Mouse (Mus musculus): ENCODE data around the gene Gm11938.
"Not testable (repeated sequence)": the region's sequence is repeated elsewhere in the genome, so short reads cannot be mapped to it uniquely, and the experiment has no call there.

Gene Gm11938

GRCm38 (mm10) chr11:99603208-99603607 lies at the start of gene Gm11938:
TSS of gene Gm11938 (minus strand) at chr11:99603308.
- DNase-seq (ENCODE audit: low read depth) = not testable (repeated sequence)

- DNase-seq (ENCODE audit: low read depth) = no peak
Measured at GRCm38 (mm10) chr11:99650136-99650535, 47.0 kb upstream of the Gm11938 start, which contains the start of gene Gm11555. TSS of gene Gm11555 (minus strand) at chr11:99650236.

- DNase-seq (ENCODE audit: low read depth) = no peak
Measured at GRCm38 (mm10) chr11:99646444-99646843, 43.3 kb upstream of the Gm11938 start.

- DNase-seq (ENCODE audit: low read depth) = no peak
Measured at GRCm38 (mm10) chr11:99644351-99644750, 41.2 kb upstream of the Gm11938 start.

- DNase-seq (ENCODE audit: low read depth) = not testable (repeated sequence)
Measured at GRCm38 (mm10) chr11:99643635-99644139, 40.6 kb upstream of the Gm11938 start, which contains the start of gene Krtap4-7. TSS of gene Krtap4-7 (minus strand) at chr11:99644089.

- no peak for DNase-seq (ENCODE audit: low read depth)
Measured at GRCm38 (mm10) chr11:99640926-99641325, 37.8 kb upstream of the Gm11938 start.

GRCm38 (mm10) chr11:99637086-99637485 lies 34.0 kb upstream of the Gm11938 start:
- no peak for DNase-seq (ENCODE audit: low read depth)

GRCm38 (mm10) chr11:99634653-99635134 lies 31.6 kb upstream of the Gm11938 start, which contains the start of gene Krtap4-2:
TSS of gene Krtap4-2 (minus strand) at chr11:99635084.
- no peak for DNase-seq (ENCODE audit: low read depth)

GRCm38 (mm10) chr11:99633293-99633692 lies 30.2 kb upstream of the Gm11938 start:
- no peak for DNase-seq (ENCODE audit: low read depth)

- no peak for DNase-seq (ENCODE audit: low read depth)
Measured at GRCm38 (mm10) chr11:99630890-99631289, 27.8 kb upstream of the Gm11938 start.

GRCm38 (mm10) chr11:99628138-99628537 lies 25.0 kb upstream of the Gm11938 start, which contains the start of gene Krtap4-1:
TSS of gene Krtap4-1 (minus strand) at chr11:99628238.
- no peak for DNase-seq (ENCODE audit: low read depth)

- DNase-seq (ENCODE audit: low read depth) = no peak
Measured at GRCm38 (mm10) chr11:99620335-99620734, 17.2 kb upstream of the Gm11938 start, which contains the start of gene Gm11562. TSS of gene Gm11562 (minus strand) at chr11:99620435.

- DNase-seq (ENCODE audit: low read depth) = no peak
Measured at GRCm38 (mm10) chr11:99614796-99615363, 11.8 kb upstream of the Gm11938 start, which contains the start of gene Krtap2-4. TSS of gene Krtap2-4 (minus strand) at chr11:99614846.

- DNase-seq (ENCODE audit: low read depth) = not testable (repeated sequence)
Measured at GRCm38 (mm10) chr11:99610089-99610488, 7.0 kb upstream of the Gm11938 start, which contains the start of gene Gm11937. TSS of gene Gm11937 (minus strand) at chr11:99610189.

- DNase-seq (ENCODE audit: low read depth) = no peak
Measured at GRCm38 (mm10) chr11:99609126-99609525, 6.0 kb upstream of the Gm11938 start.

GRCm38 (mm10) chr11:99597742-99598141 lies 5.4 kb downstream of the Gm11938 start, which contains the start of gene Krtap9-3:
TSS of gene Krtap9-3 (minus strand) at chr11:99598105.
- DNase-seq (ENCODE audit: low read depth) = not testable (repeated sequence)

GRCm38 (mm10) chr11:99590981-99591380 lies 12.1 kb downstream of the Gm11938 start, which contains the start of gene Krtap1-3:
TSS of gene Krtap1-3 (minus strand) at chr11:99591339.
- DNase-seq (ENCODE audit: low read depth) = no peak

GRCm38 (mm10) chr11:99585096-99585495 lies 18.0 kb downstream of the Gm11938 start:
- no peak for DNase-seq (ENCODE audit: low read depth)

- DNase-seq (ENCODE audit: low read depth) = no peak
Measured at GRCm38 (mm10) chr11:99583245-99583704, 19.8 kb downstream of the Gm11938 start, which contains the start of gene Krtap1-4. TSS of gene Krtap1-4 (minus strand) at chr11:99583654.

- peak; percentile 2 for DNase-seq (ENCODE audit: low read depth)
Measured at GRCm38 (mm10) chr11:99581564-99581963, 21.5 kb downstream of the Gm11938 start.

GRCm38 (mm10) chr11:99581051-99581450 lies 22.1 kb downstream of the Gm11938 start:
- DNase-seq (ENCODE audit: low read depth) = no peak

GRCm38 (mm10) chr11:99580636-99581035 lies 22.5 kb downstream of the Gm11938 start, which contains the start of gene Krtap1-5:
TSS of gene Krtap1-5 (minus strand) at chr11:99581016.
- no peak for DNase-seq (ENCODE audit: low read depth)

- peak; percentile 61 for DNase-seq (ENCODE audit: low read depth)
Measured at GRCm38 (mm10) chr11:99574106-99574505, 29.0 kb downstream of the Gm11938 start.

All from 416B (cell line).